Mouse (Mus musculus) kidney, postnatal 0 days (tissue): ENCODE measurements around the gene Fhl1. TPM values are rescaled to one million over a fixed set of nuclear protein-coding genes. Genes with fewer than 3 reads are reported as not detected.
A peak's percentile ranks its signal among the peaks of the same experiment; 100 is the strongest.

Experiments
- ATAC-seq: fragments of 200-750 bp; cut with Nextera tagmentation; replicated peaks from 2 replicates; pipeline ENCODE4 v1.8.0; 2017; ENCODE audit warnings: low read depth, moderate number of reproducible peaks, moderate TSS enrichment, moderate library complexity; ENCODE audit not compliant: low FRiP score
- DNase-seq: peaks from one replicate; pipeline ENCODE4 v3.0.0-alpha.2; 2016; ENCODE audit warnings: low spot score
- H3K27ac ChIP-seq: fragments of 300-500 bp; sonication (generic); 2 replicates; pipeline ENCODE4 v1.5.1; 2014; ENCODE audit warnings: mild to moderate bottlenecking
- H3K27me3 ChIP-seq: fragments of 300-500 bp; sonication (generic); 2 replicates; pipeline ENCODE4 v1.6.1; 2014; ENCODE audit warnings: low read length, mixed read lengths; ENCODE audit not compliant: insufficient read depth
- H3K36me3 ChIP-seq: fragments of 300-500 bp; sonication (generic); 2 replicates; pipeline ENCODE4 v1.6.1; 2014; ENCODE audit warnings: low read length, mixed read lengths; ENCODE audit not compliant: insufficient read depth
- H3K4me1 ChIP-seq: fragments of 300-500 bp; sonication (generic); replicated peaks from 2 replicates; pipeline ENCODE4 v1.6.1; 2014; ENCODE audit warnings: antibody characterized with exemption, low read length, mixed read lengths; ENCODE audit not compliant: insufficient read depth
- H3K4me2 ChIP-seq: fragments of 300-500 bp; sonication (generic); 2 replicates; pipeline ENCODE4 v1.6.1; 2014; ENCODE audit warnings: mild to moderate bottlenecking, low read length, moderate library complexity, mixed read lengths
- H3K4me3 ChIP-seq: fragments of 300-500 bp; sonication (generic); replicated peaks from 2 replicates; pipeline ENCODE4 v1.5.1; 2014; ENCODE audit warnings: low read depth, low read length
- H3K9ac ChIP-seq: fragments of 300-500 bp; sonication (generic); 2 replicates; pipeline ENCODE4 v1.6.1; 2014; ENCODE audit warnings: low read depth, low read length
- H3K9me3 ChIP-seq: fragments of 300-500 bp; sonication (generic); replicated peaks from 2 replicates; pipeline ENCODE4 v1.6.1; 2016; ENCODE audit warnings: low read length, inconsistent platforms, mixed read lengths
- CTCF ChIP-seq: IDR thresholded peaks from 2 replicates; pipeline ENCODE4 v1.5.1; 2016; ENCODE audit warnings: antibody characterized with exemption, low read depth, mild to moderate bottlenecking, moderate library complexity
- WGBS: fragments of 180-500 bp; shearing (Covaris S2); extraction: QIAGEN DNeasy Blood & Tissue Kit; methylation state at CpG from one replicate; pipeline ENCODE4 v1.1.7; 2014; 5-methylcytosine and 5-hydroxymethylcytosine counted together
- polyA plus RNA-seq: library from polyadenylated mRNA; unstranded; fragments of >200 nt; fragmentation: Nextera tagmentation; extraction: Ambion mirVana; gene quantifications from 2 replicates; pipeline ENCODE4 v1.2.1, GENCODE M21; 2015

The Fhl1 gene
- polyA plus RNA-seq, 1 experiment from 2014 or later: 93.3 TPM

DNA sequence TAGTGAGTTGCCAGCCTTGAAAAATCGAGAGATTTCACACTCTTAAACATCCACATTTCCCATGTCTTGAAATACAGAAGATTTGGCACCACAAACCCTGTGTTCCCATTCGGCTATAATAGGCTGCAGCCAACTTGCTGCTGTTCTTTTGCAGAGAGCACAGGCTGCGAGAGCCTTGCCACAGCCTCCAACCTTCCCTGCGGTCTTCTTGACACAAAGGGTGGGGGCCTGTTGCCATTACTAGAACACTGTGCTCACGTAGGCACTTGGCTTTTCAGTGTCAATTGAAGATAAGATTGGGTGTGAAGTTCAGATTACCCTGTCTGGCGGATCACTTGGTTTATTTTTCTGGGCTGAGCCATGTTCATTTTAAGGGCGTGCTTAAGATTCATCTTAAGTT, 24.8 kb downstream of the Fhl1 start:
- Histone ChIP-seq H3K27ac (no peak overlapping the region), H3K36me3 (no peaks in the 10 kb centered on the region), H3K27me3 (no peaks in the 10 kb centered on the region), H3K4me2 (no peak overlapping the region), H3K4me3 (no peak overlapping the region), H3K4me1 (no peaks in the 10 kb centered on the region), H3K9me3 (no peaks in the 10 kb centered on the region), H3K9ac (no peak overlapping the region)
- no peak for ATAC-seq
- TF ChIP-seq CTCF: no peak
- WGBS: 80% methylated on average over 7 of the region's 7 CpGs
- no peak for DNase-seq

DNA sequence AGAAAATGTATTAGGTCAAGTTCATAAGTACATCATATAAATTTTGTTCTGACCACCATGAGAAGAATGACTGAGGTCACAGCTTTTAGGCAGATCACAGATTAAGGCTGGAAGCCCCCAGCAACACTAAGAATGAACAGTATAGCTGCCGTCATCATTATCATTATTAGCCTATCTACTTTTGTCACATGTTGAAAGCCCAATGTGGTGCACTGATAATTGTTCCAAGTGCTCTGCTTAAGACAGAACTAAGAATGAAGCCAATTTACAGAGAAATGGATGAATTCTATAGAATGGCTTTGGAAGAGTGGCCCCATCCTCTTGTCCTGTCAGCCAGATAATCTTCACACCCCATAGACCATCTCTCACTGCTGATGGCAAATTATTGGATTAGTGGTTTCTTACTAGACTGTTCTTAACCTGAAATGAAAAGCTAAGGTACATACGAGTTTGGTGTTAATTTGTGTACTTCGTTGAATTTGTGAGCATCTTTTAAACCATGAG, 28.7 kb downstream of the Fhl1 start:
- no peak overlapping the region for H3K4me3 ChIP-seq

GRCm38 (mm10) chrX:56769838-56770237, 38.3 kb downstream of the Fhl1 start:
- DNase-seq: peak; percentile 17

More for the DNA sequence above, 28.7 kb downstream of the Fhl1 start:
- H3K36me3 ChIP-seq: no peaks in the 10 kb centered on the region
- TF ChIP-seq CTCF: no peak
- H3K9ac ChIP-seq: no peak overlapping the region
- DNase-seq (no peak), ATAC-seq (no peak)
- H3K9me3 ChIP-seq: no peaks in the 10 kb centered on the region
- no peak overlapping the region for H3K4me2 ChIP-seq
- WGBS: 89% methylated on average over 3 of the region's 3 CpGs
- H3K27me3 ChIP-seq: no peaks in the 10 kb centered on the region
- H3K4me1 ChIP-seq: no peaks in the 10 kb centered on the region
- no peak overlapping the region for H3K27ac ChIP-seq

DNA sequence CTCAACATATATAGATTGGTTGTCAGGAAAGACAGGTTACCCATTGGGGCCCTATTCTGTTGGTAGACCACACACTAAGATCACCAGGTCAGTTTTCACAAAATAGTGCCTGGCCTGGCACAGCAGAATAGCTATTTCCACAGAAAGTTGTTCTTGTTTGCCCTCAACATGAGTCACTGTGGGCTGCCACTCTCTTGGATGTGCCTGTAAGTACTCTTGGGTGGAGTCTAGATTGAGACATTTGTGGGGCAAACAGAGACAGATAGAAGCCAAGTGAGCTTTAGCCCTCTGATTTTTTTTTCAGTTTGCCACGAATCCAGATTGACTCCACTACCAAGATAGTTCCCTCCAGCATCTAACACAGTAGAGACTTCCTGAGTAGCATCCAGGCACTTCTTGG, 40.2 kb downstream of the Fhl1 start:
- Histone ChIP-seq H3K27me3 (no peaks in the 10 kb centered on the region), H3K4me2 (no peak overlapping the region), H3K36me3 (no peaks in the 10 kb centered on the region), H3K9me3 (no peaks in the 10 kb centered on the region), H3K4me1 (no peaks in the 10 kb centered on the region), H3K9ac (no peak overlapping the region), H3K27ac (no peak overlapping the region), H3K4me3 (no peak overlapping the region)
- no peak for ATAC-seq
- DNase-seq: no peak
- WGBS: 50% methylated on average over 1 of the region's 1 CpGs
- no peak for TF ChIP-seq CTCF

More at GRCm38 (mm10) chrX:56769838-56770237, 38.3 kb downstream of the Fhl1 start:
- Histone ChIP-seq H3K36me3 (no peaks in the 10 kb centered on the region), H3K4me3 (no peak overlapping the region), H3K9ac (no peak overlapping the region), H3K4me2 (no peak overlapping the region), H3K27ac (no peak overlapping the region), H3K27me3 (no peaks in the 10 kb centered on the region), H3K4me1 (no peaks in the 10 kb centered on the region), H3K9me3 (no peaks in the 10 kb centered on the region)
- no peak for ATAC-seq
- TF ChIP-seq CTCF: no peak

- Histone ChIP-seq H3K4me2 (no peak overlapping the region), H3K27me3 (no peaks in the 10 kb centered on the region), H3K27ac (no peak overlapping the region), H3K9me3 (no peaks in the 10 kb centered on the region), H3K9ac (no peak overlapping the region), H3K36me3 (no peaks in the 10 kb centered on the region), H3K4me1 (no peaks in the 10 kb centered on the region), H3K4me3 (no peak overlapping the region)
- WGBS: 87% methylated on average over 4 of the region's 4 CpGs
- ATAC-seq: no peak
- no peak for DNase-seq
- TF ChIP-seq CTCF: no peak
Observed at GRCm38 (mm10) chrX:56773329-56773728, 41.7 kb downstream of the Fhl1 start.

DNA sequence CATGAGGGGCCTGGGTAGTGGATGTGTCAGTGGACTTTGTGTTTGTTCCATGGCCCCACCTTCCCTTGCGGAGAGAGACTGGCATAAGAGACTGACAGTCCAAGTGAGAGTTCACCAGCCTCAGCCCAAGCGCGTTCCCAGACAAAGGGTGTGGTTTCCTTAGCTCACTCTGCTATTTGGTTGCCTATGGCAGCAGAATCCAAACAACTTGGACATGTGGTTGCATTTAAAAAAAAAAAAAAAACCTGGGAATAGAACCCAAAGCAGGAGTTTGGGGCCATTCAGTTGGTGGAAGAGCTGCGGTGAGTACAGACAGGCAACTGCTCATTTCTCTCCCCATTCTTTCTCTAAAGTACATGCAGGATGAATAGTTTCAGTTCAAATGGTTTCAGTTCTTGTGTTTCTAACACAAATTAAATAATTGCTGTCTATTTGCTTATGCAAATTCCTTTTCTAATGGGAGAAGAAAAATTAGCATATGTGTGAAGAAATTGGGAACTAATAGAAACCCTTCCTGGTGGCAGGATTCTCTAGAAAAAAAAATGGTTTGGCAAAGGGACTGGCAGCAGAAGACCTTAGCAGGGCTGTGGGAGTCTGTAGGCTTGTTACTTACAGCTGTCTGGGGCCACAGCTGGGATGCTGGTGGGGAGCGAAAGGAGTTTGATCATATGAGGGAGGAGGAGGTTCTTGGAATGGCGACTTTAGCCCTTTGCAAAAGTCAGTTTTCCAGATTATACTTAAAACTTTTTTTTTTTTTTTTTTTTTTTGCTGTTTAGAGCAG, 54.9 kb downstream of the Fhl1 start:
- Histone ChIP-seq H3K27ac (no peak overlapping the region), H3K4me2 (no peak overlapping the region), H3K9me3 (no peaks in the 10 kb centered on the region), H3K4me3 (no peak overlapping the region), H3K27me3 (no peaks in the 10 kb centered on the region), H3K9ac (no peak overlapping the region), H3K36me3 (no peaks in the 10 kb centered on the region), H3K4me1 (no peaks in the 10 kb centered on the region)
- 78% methylated on average over 6 of the region's 6 CpGs for WGBS
- TF ChIP-seq CTCF: no peak
- ATAC-seq: no peak; the same call in 1 of the 2 replicates
- peak; percentile 5 for DNase-seq
